Mouse (Mus musculus) kidney, postnatal 0 days (tissue): ENCODE measurements around the gene Hibadh. TPM values are rescaled to one million over a fixed set of nuclear protein-coding genes. Genes with fewer than 3 reads are reported as not detected.
"Not testable (repeated sequence)": the region's sequence is repeated elsewhere in the genome, so short reads cannot be mapped to it uniquely, and the experiment has no call there.

Experiments used
- ATAC-seq: fragments of 200-750 bp; cut with Nextera tagmentation; replicated peaks from 2 replicates; pipeline ENCODE4 v1.8.0; 2017; ENCODE audit warnings: low read depth, moderate number of reproducible peaks, moderate TSS enrichment, moderate library complexity; ENCODE audit not compliant: low FRiP score
- DNase-seq: peaks from one replicate; pipeline ENCODE4 v3.0.0-alpha.2; 2016; ENCODE audit warnings: low spot score
- H3K27ac ChIP-seq: fragments of 300-500 bp; sonication (generic); 2 replicates; pipeline ENCODE4 v1.5.1; 2014; ENCODE audit warnings: mild to moderate bottlenecking
- H3K27me3 ChIP-seq: fragments of 300-500 bp; sonication (generic); 2 replicates; pipeline ENCODE4 v1.6.1; 2014; ENCODE audit warnings: low read length, mixed read lengths; ENCODE audit not compliant: insufficient read depth
- H3K36me3 ChIP-seq: fragments of 300-500 bp; sonication (generic); 2 replicates; pipeline ENCODE4 v1.6.1; 2014; ENCODE audit warnings: low read length, mixed read lengths; ENCODE audit not compliant: insufficient read depth
- H3K4me1 ChIP-seq: fragments of 300-500 bp; sonication (generic); replicated peaks from 2 replicates; pipeline ENCODE4 v1.6.1; 2014; ENCODE audit warnings: antibody characterized with exemption, low read length, mixed read lengths; ENCODE audit not compliant: insufficient read depth
- H3K4me2 ChIP-seq: fragments of 300-500 bp; sonication (generic); 2 replicates; pipeline ENCODE4 v1.6.1; 2014; ENCODE audit warnings: mild to moderate bottlenecking, low read length, moderate library complexity, mixed read lengths
- H3K4me3 ChIP-seq: fragments of 300-500 bp; sonication (generic); replicated peaks from 2 replicates; pipeline ENCODE4 v1.5.1; 2014; ENCODE audit warnings: low read depth, low read length
- H3K9ac ChIP-seq: fragments of 300-500 bp; sonication (generic); 2 replicates; pipeline ENCODE4 v1.6.1; 2014; ENCODE audit warnings: low read depth, low read length
- H3K9me3 ChIP-seq: fragments of 300-500 bp; sonication (generic); replicated peaks from 2 replicates; pipeline ENCODE4 v1.6.1; 2016; ENCODE audit warnings: low read length, inconsistent platforms, mixed read lengths
- CTCF ChIP-seq: IDR thresholded peaks from 2 replicates; pipeline ENCODE4 v1.5.1; 2016; ENCODE audit warnings: antibody characterized with exemption, low read depth, mild to moderate bottlenecking, moderate library complexity
- WGBS: fragments of 180-500 bp; shearing (Covaris S2); extraction: QIAGEN DNeasy Blood & Tissue Kit; methylation state at CpG from one replicate; pipeline ENCODE4 v1.1.7; 2014; 5-methylcytosine and 5-hydroxymethylcytosine counted together
- polyA plus RNA-seq: library from polyadenylated mRNA; unstranded; fragments of >200 nt; fragmentation: Nextera tagmentation; extraction: Ambion mirVana; gene quantifications from 2 replicates; pipeline ENCODE4 v1.2.1, GENCODE M21; 2015

The Hibadh gene
- polyA plus RNA-seq: 217 and 218 TPM in 2 replicates

DNA sequence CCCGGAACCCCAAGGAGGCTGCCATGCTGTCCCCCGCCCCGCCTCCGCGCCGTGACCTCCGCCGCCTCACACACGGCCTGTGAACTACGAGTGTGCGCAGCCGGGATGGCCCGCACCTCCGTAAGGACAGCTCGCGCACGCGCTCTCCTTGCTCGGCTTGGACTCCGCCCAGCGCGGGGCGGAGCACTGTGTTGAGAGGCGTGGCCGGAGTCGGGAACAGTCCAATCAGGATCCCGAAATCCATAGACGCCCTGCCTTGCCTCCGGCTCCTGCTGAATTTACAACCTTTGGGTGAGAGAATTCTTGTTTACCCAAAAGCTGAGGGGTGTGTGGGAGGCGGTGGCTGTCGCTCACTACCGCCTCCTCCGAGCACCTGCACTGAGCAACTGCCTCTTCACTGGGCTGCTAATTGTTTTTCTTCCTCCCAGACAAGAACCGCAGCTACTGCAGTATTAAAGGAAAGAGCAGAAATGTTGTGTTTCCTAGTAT lies at the start of gene Hibadh:
TSS of gene Hibadh (minus strand) at position 166 of the 489 bp plus-strand sequence.
- Histone ChIP-seq H3K4me2 (peak within 1 kb of the TSS; percentile 58), H3K27ac (peak within 1 kb of the TSS; percentile 94), H3K36me3 (no peaks in the 10 kb centered on the region), H3K4me1 (no peaks in the 10 kb centered on the region; the same call in 1 of the 2 replicates), H3K9me3 (no peaks in the 10 kb centered on the region), H3K4me3 (peak within 1 kb of the TSS; percentile 79), H3K27me3 (no peaks in the 10 kb centered on the region), H3K9ac (peak within 1 kb of the TSS; percentile 71)
- DNase-seq: peak; percentile 98
- WGBS: 0% methylated on average over 34 of the region's 34 CpGs
- TF ChIP-seq CTCF: peak; percentile 63
- ATAC-seq: peak; percentile 99

DNA sequence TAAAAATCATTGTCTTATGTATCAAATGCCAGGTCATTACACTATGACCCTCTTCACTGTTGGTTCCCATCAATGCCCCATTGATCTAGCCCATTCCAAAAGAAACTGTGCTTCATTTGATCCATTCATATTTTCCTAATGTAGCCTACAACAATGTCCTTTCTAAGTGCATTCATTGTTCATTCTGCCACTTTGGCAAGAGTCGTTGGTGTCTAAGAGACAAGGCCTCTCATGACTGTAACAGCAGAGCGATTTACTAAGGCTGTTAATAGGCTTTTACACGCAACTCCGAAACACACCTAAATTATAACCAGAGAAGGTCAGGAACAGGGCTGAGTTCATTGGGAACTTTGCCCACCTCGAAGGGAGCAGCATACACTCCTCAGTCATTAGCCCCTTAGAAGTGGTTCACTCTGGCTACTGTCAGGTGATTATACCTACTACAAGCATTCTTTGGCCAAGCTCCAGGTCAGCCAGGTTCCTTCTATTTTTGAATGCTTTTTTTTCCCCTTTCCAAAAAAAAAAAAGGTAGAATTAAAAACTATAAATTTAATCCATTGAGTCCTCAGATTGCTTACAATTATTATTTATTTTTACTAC lies 46.8 kb upstream of the Hibadh start:
- Histone ChIP-seq H3K4me3 (no peak overlapping the region), H3K4me2 (no peak overlapping the region), H3K4me1 (no peaks in the 10 kb centered on the region), H3K27me3 (no peaks in the 10 kb centered on the region), H3K9ac (no peak overlapping the region), H3K36me3 (no peaks in the 10 kb centered on the region), H3K27ac (no peak overlapping the region), H3K9me3 (no peaks in the 10 kb centered on the region)
- WGBS: 57% methylated on average over 5 of the region's 5 CpGs
- DNase-seq (no peak), ATAC-seq (no peak)
- TF ChIP-seq CTCF: no peak

DNA sequence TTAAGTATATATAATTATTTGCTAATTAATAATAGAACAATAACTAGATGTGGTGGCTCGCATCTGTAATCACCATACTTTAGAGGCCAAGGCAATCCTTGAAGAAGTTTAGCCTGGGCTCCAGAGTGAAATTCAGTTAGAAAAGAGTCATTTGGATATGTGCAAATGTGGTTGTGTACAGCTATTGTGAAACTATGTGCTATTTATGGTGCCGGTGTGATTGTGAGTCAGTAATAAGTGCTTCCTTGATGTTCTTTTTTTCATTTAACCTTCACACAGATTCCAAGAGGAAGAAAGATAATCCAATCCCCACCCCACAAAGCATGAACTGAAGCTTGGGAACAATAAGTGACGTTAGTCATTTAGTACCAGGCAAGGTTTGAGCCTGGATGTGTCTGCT lies 42.4 kb upstream of the Hibadh start:
- Histone ChIP-seq H3K4me1 (no peaks in the 10 kb centered on the region), H3K27me3 (no peaks in the 10 kb centered on the region), H3K36me3 (no peaks in the 10 kb centered on the region), H3K4me2 (no peak overlapping the region), H3K27ac (no peak overlapping the region), H3K9ac (no peak overlapping the region), H3K4me3 (no peak overlapping the region), H3K9me3 (no peaks in the 10 kb centered on the region)
- DNase-seq: no peak
- no peak for ATAC-seq
- 88% methylated on average over 3 of the region's 3 CpGs for WGBS
- no peak for TF ChIP-seq CTCF

DNA sequence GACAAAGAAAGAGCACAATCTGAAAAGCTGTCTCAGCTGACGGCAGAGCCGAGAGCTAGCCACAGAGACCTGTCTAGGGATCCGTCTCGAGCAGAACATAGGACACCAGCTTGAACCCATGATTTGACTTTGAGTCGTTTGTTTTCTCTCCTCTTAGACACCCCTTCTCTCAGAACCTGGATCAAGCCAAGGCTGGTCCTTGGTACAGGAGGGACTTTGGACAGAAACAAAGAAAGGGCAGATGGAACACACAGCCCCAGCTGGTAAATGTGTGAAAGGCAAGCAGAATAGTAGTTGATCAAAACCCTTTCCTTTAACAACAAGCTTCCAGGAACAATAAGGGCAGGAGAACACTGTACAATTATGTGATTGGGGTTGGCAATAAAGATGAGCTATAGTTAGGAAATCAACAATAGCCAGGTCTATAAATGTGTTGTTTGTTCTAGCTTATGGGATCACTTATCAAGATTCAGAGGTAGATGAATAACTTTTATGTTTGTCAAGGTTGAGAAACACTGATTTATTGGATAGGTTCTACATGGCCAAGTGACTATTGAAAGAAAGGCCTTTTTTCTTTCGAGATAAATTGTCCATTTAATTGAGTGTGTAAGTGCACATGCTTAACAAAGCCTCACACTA lies 41.8 kb upstream of the Hibadh start:
- no peak for TF ChIP-seq CTCF
- DNase-seq (no peak), ATAC-seq (no peak)
- Histone ChIP-seq H3K4me2 (no peak overlapping the region), H3K9me3 (no peaks in the 10 kb centered on the region), H3K36me3 (no peaks in the 10 kb centered on the region), H3K27me3 (no peaks in the 10 kb centered on the region), H3K4me1 (no peaks in the 10 kb centered on the region), H3K27ac (peak overlapping the region; percentile 37; the same call in 1 of the 2 replicates), H3K4me3 (no peak overlapping the region), H3K9ac (no peak overlapping the region)
- 63% methylated on average over 6 of the region's 6 CpGs for WGBS

DNA sequence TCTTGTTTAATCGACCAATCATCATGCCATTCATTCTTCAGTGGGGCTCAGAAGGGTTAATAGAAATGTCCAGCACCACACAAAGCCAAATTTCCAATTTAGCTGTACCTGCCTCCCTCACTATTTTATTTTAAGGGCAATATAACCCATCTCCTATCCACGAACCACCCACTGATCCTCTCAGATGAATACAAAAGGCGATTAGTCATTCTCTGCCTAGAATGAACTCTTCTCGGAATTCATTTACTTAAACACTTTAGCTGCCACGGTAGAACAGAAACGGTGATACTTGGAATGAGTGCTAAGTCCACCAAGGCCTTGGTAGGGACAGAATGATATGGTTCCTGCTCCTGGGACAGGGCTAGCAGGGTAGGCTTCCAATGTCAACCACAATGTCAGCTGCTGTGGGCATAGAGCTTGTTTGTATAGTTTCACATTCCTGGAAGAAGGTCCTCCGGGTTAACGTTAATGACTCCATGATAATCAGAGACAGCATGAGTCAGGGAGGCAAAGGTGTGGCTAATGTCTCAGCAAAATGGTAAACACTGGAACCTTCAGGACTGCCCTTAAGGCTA lies 40.4 kb upstream of the Hibadh start:
- Histone ChIP-seq H3K36me3 (no peaks in the 10 kb centered on the region), H3K27ac (no peak overlapping the region), H3K4me2 (no peak overlapping the region), H3K4me1 (no peaks in the 10 kb centered on the region), H3K9ac (no peak overlapping the region), H3K27me3 (no peaks in the 10 kb centered on the region), H3K9me3 (no peaks in the 10 kb centered on the region), H3K4me3 (no peak overlapping the region)
- ATAC-seq (peak; percentile 61; the same call in 1 of the 2 replicates), DNase-seq (no peak)
- WGBS: 32% methylated on average over 8 of the region's 8 CpGs
- no peak for TF ChIP-seq CTCF

DNA sequence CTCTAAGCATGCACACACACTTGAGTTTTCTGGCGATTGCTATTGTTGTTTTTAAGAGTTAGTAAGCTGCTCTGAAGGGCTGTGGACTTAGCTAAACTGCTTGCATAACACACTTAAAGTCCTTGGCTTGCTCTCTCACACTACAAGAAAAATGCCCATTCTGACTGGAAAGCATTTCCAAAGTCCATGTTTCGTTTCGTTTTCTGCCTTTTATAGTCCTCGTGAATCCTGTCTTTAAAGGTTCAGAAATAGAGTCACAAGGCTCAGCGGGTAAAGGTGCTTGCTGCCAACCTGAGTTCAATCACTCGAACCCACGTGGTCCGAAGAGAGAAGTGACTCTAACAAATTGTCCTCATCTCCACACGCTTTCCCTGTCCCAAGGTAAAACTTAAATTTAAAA lies 39.4 kb upstream of the Hibadh start:
- whole genome bisulfite sequencing: 64% methylated on average over 9 of the region's 9 CpGs
- DNase-seq: peak; percentile 46
- Histone ChIP-seq H3K36me3 (no peaks in the 10 kb centered on the region), H3K27ac (peak overlapping the region; percentile 8; the same call in 1 of the 2 replicates), H3K9me3 (no peaks in the 10 kb centered on the region), H3K9ac (no peak overlapping the region), H3K27me3 (no peaks in the 10 kb centered on the region), H3K4me2 (no peak overlapping the region), H3K4me1 (peaks cover 5% of the 10 kb centered on the region; the same call in 1 of the 2 replicates), H3K4me3 (no peak overlapping the region)
- ATAC-seq: no peak; the same call in 1 of the 2 replicates
- no peak for TF ChIP-seq CTCF

DNA sequence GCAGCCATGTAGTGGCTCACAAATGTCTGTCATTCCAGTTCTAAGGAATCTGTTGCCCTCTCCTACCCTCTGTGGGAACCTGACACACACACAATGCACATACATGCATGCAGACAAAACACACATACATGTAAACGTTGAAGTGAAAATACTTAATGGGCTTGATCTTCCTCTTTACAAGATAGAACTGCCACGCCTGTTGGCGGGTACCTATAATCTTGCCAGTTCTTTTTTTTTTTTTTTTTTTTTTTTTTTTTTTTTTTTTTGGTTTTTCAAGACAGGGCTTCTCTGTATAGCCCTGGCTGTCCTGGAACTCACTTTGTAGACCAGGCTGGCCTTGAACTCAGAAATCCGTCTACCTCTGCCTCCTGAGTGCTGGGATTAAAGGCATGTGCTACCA lies 37.3 kb upstream of the Hibadh start:
- H3K36me3 ChIP-seq, H3K9me3 ChIP-seq, H3K27me3 ChIP-seq, H3K4me2 ChIP-seq, H3K9ac ChIP-seq, H3K4me1 ChIP-seq, ATAC-seq, H3K27ac ChIP-seq, H3K4me3 ChIP-seq, DNase-seq: not testable (repeated sequence)
- 91% methylated on average over 4 of the region's 4 CpGs for WGBS
